Comparison of ENCODE assay signal across 13 mouse cellular contexts in genomic region chr16:21853446-21853941, GRCm38 (mm10). TPM values are rescaled to one million over a fixed set of nuclear protein-coding genes. Genes with fewer than 3 reads are reported as not detected.
DNase-seq lines count a peak whose midpoint lies in the region; ATAC-seq lines count a peak whose summit lies in the region.
"Had no signal": no experiment of that assay in that cellular context is flagged by ENCODE, and none has a peak within 500 bp of the region (broad histone marks: within the 10 kb centered on the region; RNA-seq: fewer than 3 reads in every experiment).

No protein-coding gene starts in this region.

- peak overlapping the region; percentile 1; the same call in 1 of the 2 replicates for H3K9ac ChIP-seq in hindbrain, embryonic 13.5 days
- no peak overlapping the region for H3K9ac ChIP-seq in midbrain, embryonic 13.5 days (replicated peaks)
- H3K9ac ChIP-seq: lung, embryonic 15.5 days had no signal

- H3K4me3 ChIP-seq in hindbrain, embryonic 13.5 days, result 0 out of 2 replicates have a peak overlapping the region, but pooled peaks have one; percentile 9
- no peak overlapping the region for H3K4me3 ChIP-seq in midbrain, embryonic 13.5 days (replicated peaks)
- H3K4me3 ChIP-seq: lung, embryonic 15.5 days had no signal

- H3K36me3 ChIP-seq in hindbrain, embryonic 13.5 days, result no peaks in the 10 kb centered on the region
- no peaks in the 10 kb centered on the region for H3K36me3 ChIP-seq in midbrain, embryonic 13.5 days
- H3K36me3 ChIP-seq: lung, embryonic 15.5 days had no signal

- 36% methylated on average over 7 of the region's 7 CpGs for WGBS in hindbrain, embryonic 13.5 days
- WGBS in midbrain, embryonic 13.5 days, result 41% methylated on average over 7 of the region's 7 CpGs

- H3K27me3 ChIP-seq in hindbrain, embryonic 13.5 days, result no peaks in the 10 kb centered on the region
- no peaks in the 10 kb centered on the region for H3K27me3 ChIP-seq in midbrain, embryonic 13.5 days
- H3K27me3 ChIP-seq: lung, embryonic 15.5 days had no signal

- H3K4me1 ChIP-seq in hindbrain, embryonic 13.5 days (replicated peaks), result peaks cover 78% of the 10 kb centered on the region
- H3K4me1 ChIP-seq in midbrain, embryonic 13.5 days (replicated peaks), result peaks cover 83% of the 10 kb centered on the region
- H3K4me1 ChIP-seq: lung, embryonic 15.5 days had no signal

- ATAC-seq in hindbrain, embryonic 13.5 days (ENCODE audit: low FRiP score), result peak; percentile 49
- ATAC-seq in midbrain, embryonic 13.5 days, result peak; percentile 51; the same call in 1 of the 2 replicates
- ATAC-seq: activated CD4-positive, CD25-positive, alpha-beta regulatory T cell, adult 4 months had no signal

- H3K27ac ChIP-seq in hindbrain, embryonic 13.5 days, result peak overlapping the region; percentile 83
- peak overlapping the region; percentile 78 for H3K27ac ChIP-seq in midbrain, embryonic 13.5 days
- H3K27ac ChIP-seq: lung, embryonic 15.5 days had no signal

- DNase-seq in brain, adult 2 months (ENCODE audit: low read depth, low spot score), result peak; percentile 67
- peak; percentile 30 for DNase-seq in brain, embryonic 18.5 days (ENCODE audit: low read depth, low spot score)
- DNase-seq in lung, postnatal 14 days, result no peak
- DNase-seq in cerebellum, postnatal 25 days, result no peak
- no peak for DNase-seq in spleen, postnatal 36 days (ENCODE audit: low spot score in 2 of 2)
- DNase-seq: cerebellum, adult 11-12 months; heart, postnatal 36 days; kidney, postnatal 14 days; left cerebral cortex, postnatal 4 days had no signal

- H3K4me2 ChIP-seq in hindbrain, embryonic 13.5 days, result peak overlapping the region; percentile 40
- 0 out of 2 replicates have a peak overlapping the region, but pooled peaks have one; percentile 3 for H3K4me2 ChIP-seq in midbrain, embryonic 13.5 days (replicated peaks)
- H3K4me2 ChIP-seq: lung, embryonic 15.5 days had no signal

- H3K9me3 ChIP-seq in hindbrain, embryonic 13.5 days, result no peaks in the 10 kb centered on the region
- no peaks in the 10 kb centered on the region for H3K9me3 ChIP-seq in midbrain, embryonic 13.5 days
- H3K9me3 ChIP-seq: lung, embryonic 15.5 days had no signal

RNA-seq across cellular contexts. Expression of gene Map3k13, which starts 59.3 kb away (rescaled TPM):
- polyA plus RNA-seq in hindbrain, embryonic 13.5 days (2015; fragmentation: Nextera tagmentation; extraction: Ambion mirVana), result 7.9 and 8.2 TPM in 2 replicates
- 7.6 and 8.3 TPM in 2 replicates for polyA plus RNA-seq in midbrain, embryonic 13.5 days (2015; fragmentation: Nextera tagmentation; extraction: Ambion mirVana)

Comparison
In these comparisons a context has a peak if more than half of its experiments do, and no peak if none do; other contexts are left out.
1. DNase-seq: peak in brain, adult 2 months (single experiment) and brain, embryonic 18.5 days (single experiment); none in lung, postnatal 14 days (single experiment), cerebellum, postnatal 25 days (0 of 2) and spleen, postnatal 36 days (0 of 2).